Mouse (Mus musculus) myocyte (in vitro differentiated cells): Measurements from ENCODE around the gene Arrb1. TPM values are rescaled to one million over a fixed set of nuclear protein-coding genes. Genes with fewer than 3 reads are reported as not detected.

Experiments used
- H3K27me3 ChIP-seq: one replicate; pipeline ENCODE4 v1.6.1; 2011; ENCODE audit not compliant: control insufficient read depth, insufficient read depth, insufficient read length
- H3K36me3 ChIP-seq: one replicate; pipeline ENCODE4 v1.6.1; 2011; ENCODE audit not compliant: control insufficient read depth, insufficient read depth
- H3K4me2 ChIP-seq: one replicate; pipeline ENCODE4 v1.6.1; 2011; ENCODE audit warnings: low read depth, control low read depth
- H3K4me3 ChIP-seq: one replicate; pipeline ENCODE4 v1.5.1; 2011; ENCODE audit warnings: mild to moderate bottlenecking, control low read depth, moderate library complexity
- H3K79me2 ChIP-seq: one replicate; pipeline ENCODE4 v1.6.1; 2011; ENCODE audit not compliant: control insufficient read depth, insufficient read depth
- H3ac ChIP-seq: one replicate; pipeline ENCODE4 v1.6.1; 2011; ENCODE audit not compliant: control insufficient read depth, insufficient read length
- CEBPB ChIP-seq: IDR thresholded peaks from 2 replicates; pipeline ENCODE4 v1.6.1; 2011; ENCODE audit warnings: mild to moderate bottlenecking, moderate library complexity; ENCODE audit not compliant: poor library complexity, insufficient read depth, severe bottlenecking
- E2F4 ChIP-seq: IDR thresholded peaks from one replicate; pipeline ENCODE4 v1.6.1; 2011; ENCODE audit warnings: mild to moderate bottlenecking, control low read depth, moderate library complexity; ENCODE audit not compliant: insufficient read depth
- MAX ChIP-seq: IDR thresholded peaks from one replicate; pipeline ENCODE4 v1.6.1; 2011; ENCODE audit warnings: low read depth, mild to moderate bottlenecking, control low read depth
- MYOD1 ChIP-seq, 3 experiments: IDR thresholded peaks; one replicate each; pipeline ENCODE4 v1.6.1; 2011; ENCODE audit warnings: control low read depth in 2 of 3, low read depth in 2 of 3, mild to moderate bottlenecking in 2 of 3, moderate library complexity in 1 of 3; ENCODE audit not compliant: insufficient read length in 2 of 3, control insufficient read depth in 1 of 3
- MYOG ChIP-seq, 3 experiments: IDR thresholded peaks; one replicate each; pipeline ENCODE4 v1.6.1; 2011; ENCODE audit warnings: control low read depth in 2 of 3, low read depth in 2 of 3, mild to moderate bottlenecking in 2 of 3; ENCODE audit not compliant: insufficient read length in 2 of 3, control insufficient read depth in 1 of 3, insufficient read depth in 1 of 3
- POLR2A ChIP-seq: IDR thresholded peaks from one replicate; pipeline ENCODE4 v1.6.1; 2011; ENCODE audit warnings: low read depth, mild to moderate bottlenecking, control low read depth, moderate library complexity; ENCODE audit not compliant: insufficient read length
- POLR2AphosphoS2 ChIP-seq: IDR thresholded peaks from one replicate; pipeline ENCODE4 v1.6.1; 2011; ENCODE audit warnings: low read depth, control low read depth; ENCODE audit not compliant: insufficient read length
- REST ChIP-seq: IDR thresholded peaks from one replicate; pipeline ENCODE4 v1.6.1; 2011; ENCODE audit warnings: mild to moderate bottlenecking, control low read depth, moderate library complexity; ENCODE audit not compliant: insufficient read depth, insufficient read length
- SRF ChIP-seq: IDR thresholded peaks from one replicate; pipeline ENCODE4 v1.6.1; 2011; ENCODE audit warnings: low read depth; ENCODE audit not compliant: control insufficient read depth, insufficient read length
- TCF12 ChIP-seq: IDR thresholded peaks from one replicate; pipeline ENCODE4 v1.6.1; 2011; ENCODE audit warnings: mild to moderate bottlenecking, control low read depth; ENCODE audit not compliant: poor library complexity, insufficient read depth, severe bottlenecking
- TCF3 ChIP-seq: IDR thresholded peaks from one replicate; pipeline ENCODE4 v1.6.1; 2011; ENCODE audit warnings: low read depth, control low read depth; ENCODE audit not compliant: insufficient read length
- USF1 ChIP-seq: IDR thresholded peaks from one replicate; pipeline ENCODE4 v1.6.1; 2011; ENCODE audit warnings: low read depth, mild to moderate bottlenecking, control low read depth, moderate library complexity
- polyA plus RNA-seq: library from polyadenylated mRNA; unstranded; fragments of >200 nt; fragmentation: generic; extraction: Trizol; gene quantifications from one replicate; pipeline ENCODE4 v1.2.1, GENCODE M21; 2012; ENCODE audit warnings: missing spikeins

The Arrb1 gene
- polyA plus RNA-seq, 1 experiment, result 5.1 TPM

- H3K36me3 ChIP-seq, result no peaks in the 10 kb centered on the region
- no peak overlapping the region for H3ac ChIP-seq
- H3K27me3 ChIP-seq, result no peaks in the 10 kb centered on the region
- H3K79me2 ChIP-seq, result no peaks in the 10 kb centered on the region
- no peak overlapping the region for H3K4me2 ChIP-seq
- no peak overlapping the region for H3K4me3 ChIP-seq
- TF ChIP-seq SRF, result no peak
- no peak for TF ChIP-seq POLR2AphosphoS2
- TF ChIP-seq E2F4, result no peak
- no peak for TF ChIP-seq REST
- TF ChIP-seq TCF12, result no peak
- no peak for TF ChIP-seq MAX
- TF ChIP-seq CEBPB, result no peak
Observed at GRCm38 (mm10) chr7:99551623-99552022, 16.4 kb downstream of the Arrb1 start.

GRCm38 (mm10) chr7:99553222-99553884, 18.1 kb downstream of the Arrb1 start:
- TF ChIP-seq MAX, result no peak
- no peak for TF ChIP-seq MYOG (IDR thresholded peaks at IDR 0.05; ENCODE audit: control insufficient read depth in 1 of 3, insufficient read depth in 1 of 3, insufficient read length in 2 of 3, low read depth in 2 of 3)
- no peak for TF ChIP-seq USF1
- no peak for TF ChIP-seq REST
- TF ChIP-seq TCF3, result no peak
- Histone ChIP-seq H3K4me3 (no peak overlapping the region), H3ac (no peak overlapping the region), H3K4me2 (no peak overlapping the region), H3K79me2 (no peaks in the 10 kb centered on the region), H3K27me3 (no peaks in the 10 kb centered on the region), H3K36me3 (no peaks in the 10 kb centered on the region)

- no peak overlapping the region for H3ac ChIP-seq
- H3K27me3 ChIP-seq, result no peaks in the 10 kb centered on the region
- no peaks in the 10 kb centered on the region for H3K79me2 ChIP-seq
- no peak overlapping the region for H3K4me2 ChIP-seq
- H3K36me3 ChIP-seq, result no peaks in the 10 kb centered on the region
- TF ChIP-seq E2F4 (no peak), TCF12 (no peak), REST (no peak), MYOD1 (IDR thresholded peaks at IDR 0.05; ENCODE audit: control insufficient read depth in 1 of 3, insufficient read length in 2 of 3, low read depth in 2 of 3) (no peak), USF1 (no peak), TCF3 (no peak), MAX (no peak), POLR2A (no peak), CEBPB (no peak), SRF (no peak), MYOG (IDR thresholded peaks at IDR 0.05; ENCODE audit: control insufficient read depth in 1 of 3, insufficient read depth in 1 of 3, insufficient read length in 2 of 3, low read depth in 2 of 3) (no peak), POLR2AphosphoS2 (no peak)
- no peak overlapping the region for H3K4me3 ChIP-seq
Observed at GRCm38 (mm10) chr7:99553885-99554269, 18.6 kb downstream of the Arrb1 start.

- Histone ChIP-seq H3K27me3 (no peaks in the 10 kb centered on the region), H3K79me2 (no peaks in the 10 kb centered on the region), H3K36me3 (no peaks in the 10 kb centered on the region), H3K4me2 (no peak overlapping the region), H3K4me3 (no peak overlapping the region), H3ac (no peak overlapping the region)
- no peak for TF ChIP-seq POLR2A
- no peak for TF ChIP-seq TCF3
- no peak for TF ChIP-seq E2F4
- no peak for TF ChIP-seq SRF
- TF ChIP-seq POLR2AphosphoS2, result no peak
- no peak for TF ChIP-seq REST
- TF ChIP-seq MYOD1 (IDR thresholded peaks at IDR 0.05; ENCODE audit: control insufficient read depth in 1 of 3, insufficient read length in 2 of 3, low read depth in 2 of 3), result no peak
- no peak for TF ChIP-seq MAX
Observed at GRCm38 (mm10) chr7:99555862-99556261, 20.6 kb downstream of the Arrb1 start.

GRCm38 (mm10) chr7:99559091-99559490, 23.8 kb downstream of the Arrb1 start:
- Histone ChIP-seq H3K4me3 (no peak overlapping the region), H3K79me2 (no peaks in the 10 kb centered on the region), H3K36me3 (no peaks in the 10 kb centered on the region), H3K4me2 (no peak overlapping the region), H3K27me3 (no peaks in the 10 kb centered on the region), H3ac (no peak overlapping the region)
- TF ChIP-seq USF1 (no peak), MAX (no peak), POLR2AphosphoS2 (no peak), TCF12 (no peak), TCF3 (no peak), REST (no peak), SRF (no peak), MYOD1 (IDR thresholded peaks at IDR 0.05; ENCODE audit: control insufficient read depth in 1 of 3, insufficient read length in 2 of 3, low read depth in 2 of 3) (no peak), POLR2A (no peak), MYOG (IDR thresholded peaks at IDR 0.05; ENCODE audit: control insufficient read depth in 1 of 3, insufficient read depth in 1 of 3, insufficient read length in 2 of 3, low read depth in 2 of 3) (no peak), CEBPB (no peak)
